Mouse (Mus musculus) erythroblast, embryonic 14.5 days (primary cell): ENCODE data around the gene Rtn4rl2.

Experiments used
- GATA1 ChIP-seq: IDR thresholded peaks from 2 replicates; pipeline ENCODE4 v1.6.1; 2012; ENCODE audit warnings: low read length, inconsistent platforms, mixed read lengths
- TAL1 ChIP-seq: IDR thresholded peaks from 3 replicates; pipeline ENCODE4 v1.6.1; 2012; ENCODE audit warnings: low read length, inconsistent platforms, mixed read lengths

GRCm38 (mm10) chr2:84883084-84883483, 3.4 kb downstream of the Rtn4rl2 start:
- no peak for TF ChIP-seq TAL1
- no peak for TF ChIP-seq GATA1
